Mouse (Mus musculus) brain, embryonic 14.5 days (tissue): ENCODE measurements at regions not wholly inside any gene's neighbourhood (a gene's known extent, or its start where the extent isn't known, plus 50 kb on each side); places are given as distances from the start of the nearest gene placed in this dataset.

ENCODE experiments used
- CTCF ChIP-seq: fragments of 200-500 bp; IDR thresholded peaks from 2 replicates; pipeline ENCODE4 v1.5.1; 2012; ENCODE audit warnings: inconsistent platforms, mild to moderate bottlenecking, moderate library complexity, borderline replicate concordance; ENCODE audit not compliant: insufficient read depth, insufficient read length; ENCODE audit errors: extremely low read depth
- POLR2A ChIP-seq: fragments of 200-500 bp; IDR thresholded peaks from 2 replicates; pipeline ENCODE4 v1.6.1; 2012; ENCODE audit warnings: mild to moderate bottlenecking, inconsistent platforms, borderline replicate concordance; ENCODE audit not compliant: poor library complexity, insufficient read depth, insufficient read length, severe bottlenecking; ENCODE audit errors: extremely low read depth

DNA sequence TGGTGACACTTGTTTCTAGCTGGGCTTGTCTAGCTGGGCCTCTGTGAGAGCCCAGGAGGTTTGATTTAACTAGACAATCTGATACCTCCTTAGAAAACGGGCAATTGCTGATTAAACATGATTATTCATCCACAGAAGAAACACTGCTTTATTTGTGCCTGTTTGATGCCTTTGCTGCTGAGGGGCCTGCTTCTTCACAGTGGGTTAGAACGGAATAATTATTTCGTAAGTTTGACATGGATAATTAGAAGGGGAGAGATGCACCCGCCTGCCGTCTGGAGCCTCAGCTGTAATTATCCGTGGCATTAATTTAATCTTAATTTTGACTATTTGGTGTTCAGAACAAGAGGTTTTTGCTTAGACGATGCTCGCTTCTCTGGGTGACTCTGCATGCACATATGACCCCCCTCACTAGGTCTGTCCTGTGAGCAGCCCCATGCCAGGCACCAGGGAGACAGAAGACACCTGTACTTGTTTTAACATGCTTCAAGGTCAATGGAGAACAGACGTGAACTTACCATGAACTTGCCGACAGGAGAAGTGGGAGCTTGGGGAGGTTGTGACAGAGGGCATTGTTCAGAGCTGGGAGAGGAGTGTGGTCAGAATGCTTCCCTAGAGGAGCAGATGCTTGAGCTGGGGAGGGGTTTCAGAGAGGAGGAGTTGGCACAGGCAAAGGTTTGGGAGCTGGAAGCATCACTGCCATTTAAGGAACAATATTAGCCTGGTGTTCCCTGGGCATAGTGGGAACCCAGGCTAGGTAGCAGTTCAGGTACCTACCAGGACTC, 174.8 kb downstream of the Drd1 start:
- TF ChIP-seq CTCF (no peak), POLR2A (no peak)
